Mouse (Mus musculus): ENCODE data around the gene Vps37c.

DNA sequence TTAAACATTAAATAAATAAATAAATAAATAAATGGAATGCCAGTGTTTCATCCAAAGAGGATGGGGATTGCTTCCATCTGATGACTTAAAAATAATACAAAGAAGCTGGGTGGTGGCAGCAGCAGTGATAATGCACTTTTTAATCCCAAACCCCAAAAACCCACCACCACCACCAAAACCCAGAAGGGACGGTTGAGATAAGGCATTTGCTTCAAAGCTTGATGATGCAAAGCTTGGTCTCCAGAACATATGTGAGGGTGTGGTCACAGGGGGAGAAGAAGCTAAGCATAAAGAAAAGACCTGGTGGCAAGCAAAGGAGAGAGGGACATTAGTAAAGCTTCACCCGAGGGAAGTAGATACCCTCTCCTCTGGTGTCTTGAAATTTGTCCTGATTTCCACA, 26.6 kb upstream of the Vps37c start:
- TF ChIP-seq CTCF (IDR thresholded peaks at IDR 0.05; ENCODE audit: borderline replicate concordance, insufficient read depth, low read length) (no peak), POLR2A (IDR thresholded peaks at IDR 0.05; ENCODE audit: low read depth, low read length) (no peak)

Measured in embryonic fibroblast, embryonic 13.5 days (primary cell).